Mouse (Mus musculus): ENCODE measurements around the gene Traf3.

Gene Traf3

GRCm38 (mm10) chr12:111241916-111242315 is 75.7 kb downstream of the Traf3 start:
- Histone ChIP-seq H3K36me3 (ENCODE audit: insufficient read depth, low read length) (peaks cover 68% of the 10 kb centered on the region), H3K9me3 (ENCODE audit: low read length) (no peaks in the 10 kb centered on the region), H3K4me1 (replicated peaks; ENCODE audit: low read depth, low read length) (peaks cover 38% of the 10 kb centered on the region), H3K27me3 (ENCODE audit: insufficient read depth, low read length) (no peaks in the 10 kb centered on the region), H3K4me3 (replicated peaks; ENCODE audit: low read length) (no peak overlapping the region)
- TF ChIP-seq POU5F1 (IDR thresholded peaks at IDR 0.05; ENCODE audit: borderline replicate concordance, low read length) = no peak

- Histone ChIP-seq H3K36me3 (ENCODE audit: insufficient read depth, low read length) (peaks cover 73% of the 10 kb centered on the region), H3K4me1 (replicated peaks; ENCODE audit: low read depth, low read length) (peaks cover 35% of the 10 kb centered on the region), H3K9me3 (ENCODE audit: low read length) (no peaks in the 10 kb centered on the region), H3K4me3 (replicated peaks; ENCODE audit: low read length) (no peak overlapping the region), H3K27me3 (ENCODE audit: insufficient read depth, low read length) (no peaks in the 10 kb centered on the region)
- TF ChIP-seq POU5F1 (IDR thresholded peaks at IDR 0.05; ENCODE audit: borderline replicate concordance, low read length) = no peak
- no peak for TF ChIP-seq CTCF (conservative IDR thresholded peaks at IDR 0.05; ENCODE audit: low read length)
- TF ChIP-seq NANOG (IDR thresholded peaks at IDR 0.05; ENCODE audit: borderline replicate concordance, low read length) = no peak
Observed at GRCm38 (mm10) chr12:111242346-111242745, 76.2 kb downstream of the Traf3 start.

DNA sequence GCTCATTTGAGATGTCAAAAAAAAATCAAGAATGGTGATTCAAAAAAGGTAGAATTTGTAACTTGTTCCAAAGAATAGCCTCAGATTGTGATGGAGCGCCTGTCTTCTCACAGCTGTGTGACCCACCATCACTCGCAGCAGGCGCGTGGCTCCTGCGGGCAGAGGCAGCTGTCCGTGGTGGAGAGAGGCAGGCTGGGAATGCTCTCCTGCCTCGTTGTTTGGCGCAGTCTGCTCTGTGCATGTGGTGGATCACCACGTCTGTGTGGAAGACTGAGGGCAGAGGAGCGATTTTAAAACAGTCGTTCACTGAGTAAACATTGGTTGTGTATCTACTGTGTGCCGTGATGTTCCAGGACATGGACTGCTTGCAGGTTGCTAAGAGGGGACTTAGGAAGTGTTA is 77.6 kb downstream of the Traf3 start:
- Histone ChIP-seq H3K27me3 (ENCODE audit: insufficient read depth, low read length) (no peaks in the 10 kb centered on the region), H3K4me1 (replicated peaks; ENCODE audit: low read depth, low read length) (peaks cover 21% of the 10 kb centered on the region), H3K36me3 (ENCODE audit: insufficient read depth, low read length) (peaks cover 70% of the 10 kb centered on the region), H3K9me3 (ENCODE audit: low read length) (no peaks in the 10 kb centered on the region), H3K4me3 (replicated peaks; ENCODE audit: low read length) (no peak overlapping the region)
- TF ChIP-seq NANOG (IDR thresholded peaks at IDR 0.05; ENCODE audit: borderline replicate concordance, low read length) = no peak
- TF ChIP-seq CTCF (conservative IDR thresholded peaks at IDR 0.05; ENCODE audit: low read length) = no peak
- TF ChIP-seq POU5F1 (IDR thresholded peaks at IDR 0.05; ENCODE audit: borderline replicate concordance, low read length) = no peak

- TF ChIP-seq CTCF (conservative IDR thresholded peaks at IDR 0.05; ENCODE audit: low read length) = no peak
- no peak for TF ChIP-seq POU5F1 (IDR thresholded peaks at IDR 0.05; ENCODE audit: borderline replicate concordance, low read length)
- TF ChIP-seq NANOG (IDR thresholded peaks at IDR 0.05; ENCODE audit: borderline replicate concordance, low read length) = no peak
- no peak overlapping the region for H3K4me3 ChIP-seq (replicated peaks; ENCODE audit: low read length)
- peaks cover 64% of the 10 kb centered on the region for H3K36me3 ChIP-seq (ENCODE audit: insufficient read depth, low read length)
- H3K27me3 ChIP-seq (ENCODE audit: insufficient read depth, low read length) = no peaks in the 10 kb centered on the region
- H3K4me1 ChIP-seq (replicated peaks; ENCODE audit: low read depth, low read length) = peaks cover 13% of the 10 kb centered on the region
- H3K9me3 ChIP-seq (ENCODE audit: low read length) = no peaks in the 10 kb centered on the region
Observed at GRCm38 (mm10) chr12:111245070-111245469, 78.9 kb downstream of the Traf3 start.

GRCm38 (mm10) chr12:111246808-111247464 is 80.8 kb downstream of the Traf3 start:
- peaks cover 64% of the 10 kb centered on the region for H3K36me3 ChIP-seq (ENCODE audit: insufficient read depth, low read length)
- H3K4me1 ChIP-seq (replicated peaks; ENCODE audit: low read depth, low read length) = peaks cover 13% of the 10 kb centered on the region
- TF ChIP-seq NANOG (IDR thresholded peaks at IDR 0.05; ENCODE audit: borderline replicate concordance, low read length) (no peak), CTCF (conservative IDR thresholded peaks at IDR 0.05; ENCODE audit: low read length) (no peak), POU5F1 (IDR thresholded peaks at IDR 0.05; ENCODE audit: borderline replicate concordance, low read length) (no peak)
- no peaks in the 10 kb centered on the region for H3K9me3 ChIP-seq (ENCODE audit: low read length)
- no peak overlapping the region for H3K4me3 ChIP-seq (replicated peaks; ENCODE audit: low read length)
- H3K27me3 ChIP-seq (ENCODE audit: insufficient read depth, low read length) = no peaks in the 10 kb centered on the region

DNA sequence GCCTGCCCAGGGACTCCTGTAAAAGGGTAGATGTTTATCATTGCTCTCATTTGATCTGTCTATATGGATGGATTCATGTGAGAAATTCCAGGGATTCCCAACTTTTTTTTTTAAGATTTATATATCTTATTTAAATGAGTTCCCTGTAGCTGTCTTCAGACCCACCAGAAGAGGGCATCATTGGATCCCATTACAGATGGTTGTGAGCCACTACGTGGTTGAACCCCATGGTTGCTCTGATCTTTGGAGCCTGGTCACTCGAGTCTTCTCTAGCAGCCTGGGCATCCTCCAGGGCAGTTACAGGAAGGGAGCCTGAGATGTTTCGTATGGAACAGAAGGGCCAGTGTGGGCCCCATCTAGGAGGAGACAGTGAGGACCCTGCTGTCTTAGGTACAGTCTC is 82.9 kb downstream of the Traf3 start:
- no peak for TF ChIP-seq NANOG (IDR thresholded peaks at IDR 0.05; ENCODE audit: borderline replicate concordance, low read length)
- no peak for TF ChIP-seq CTCF (conservative IDR thresholded peaks at IDR 0.05; ENCODE audit: low read length)
- no peak for TF ChIP-seq POU5F1 (IDR thresholded peaks at IDR 0.05; ENCODE audit: borderline replicate concordance, low read length)
- no peaks in the 10 kb centered on the region for H3K27me3 ChIP-seq (ENCODE audit: insufficient read depth, low read length)
- no peaks in the 10 kb centered on the region for H3K9me3 ChIP-seq (ENCODE audit: low read length)
- no peak overlapping the region for H3K4me3 ChIP-seq (replicated peaks; ENCODE audit: low read length)
- peaks cover 13% of the 10 kb centered on the region for H3K4me1 ChIP-seq (replicated peaks; ENCODE audit: low read depth, low read length)
- H3K36me3 ChIP-seq (ENCODE audit: insufficient read depth, low read length) = peaks cover 53% of the 10 kb centered on the region

DNA sequence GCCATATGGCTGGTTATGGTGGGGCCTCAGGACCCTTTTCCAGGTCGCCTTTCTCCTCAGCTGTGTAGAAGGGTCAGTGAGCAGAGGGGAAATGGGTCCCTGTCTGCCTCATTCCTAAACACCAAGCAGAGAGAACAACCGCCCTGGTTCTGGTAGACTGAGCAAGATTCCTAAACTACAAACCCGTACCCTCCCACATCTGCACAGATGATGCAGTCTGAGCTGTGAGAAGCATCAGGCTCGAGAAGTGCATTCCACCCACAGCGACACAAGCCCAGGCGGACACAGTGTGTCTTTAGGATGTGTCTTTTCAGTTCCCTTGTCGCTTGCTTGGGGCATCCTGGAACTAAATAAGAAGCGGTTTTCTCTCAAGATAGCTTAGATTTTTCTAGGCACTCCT is 83.9 kb downstream of the Traf3 start:
- Histone ChIP-seq H3K9me3 (ENCODE audit: low read length) (no peaks in the 10 kb centered on the region), H3K4me3 (replicated peaks; ENCODE audit: low read length) (no peak overlapping the region), H3K4me1 (replicated peaks; ENCODE audit: low read depth, low read length) (peaks cover 3% of the 10 kb centered on the region), H3K36me3 (ENCODE audit: insufficient read depth, low read length) (peaks cover 52% of the 10 kb centered on the region), H3K27me3 (ENCODE audit: insufficient read depth, low read length) (no peaks in the 10 kb centered on the region)
- TF ChIP-seq NANOG (IDR thresholded peaks at IDR 0.05; ENCODE audit: borderline replicate concordance, low read length) (no peak), POU5F1 (IDR thresholded peaks at IDR 0.05; ENCODE audit: borderline replicate concordance, low read length) (no peak), CTCF (conservative IDR thresholded peaks at IDR 0.05; ENCODE audit: low read length) (no peak)

DNA sequence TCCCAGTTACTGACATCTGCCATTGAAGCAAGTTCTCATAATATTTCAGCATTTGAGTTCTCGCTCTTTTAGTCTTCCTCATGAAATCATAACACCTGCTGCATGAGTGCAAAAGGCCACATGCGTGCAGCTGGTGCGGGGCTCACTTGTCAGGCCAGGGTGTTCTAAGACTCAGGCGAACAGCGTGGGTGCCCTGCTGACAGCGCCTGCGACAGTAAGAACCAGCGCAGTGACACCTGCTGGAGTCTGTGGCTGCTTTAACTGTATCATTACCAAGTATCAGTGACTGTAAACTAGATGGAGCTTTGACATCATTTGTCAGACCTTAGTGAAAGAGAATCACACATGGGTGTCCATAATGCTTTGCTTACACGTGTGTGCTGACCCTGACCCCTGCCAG is 85.1 kb downstream of the Traf3 start:
- H3K4me1 ChIP-seq (replicated peaks; ENCODE audit: low read depth, low read length) = no peaks in the 10 kb centered on the region
- TF ChIP-seq CTCF (conservative IDR thresholded peaks at IDR 0.05; ENCODE audit: low read length) (no peak), POU5F1 (IDR thresholded peaks at IDR 0.05; ENCODE audit: borderline replicate concordance, low read length) (no peak), NANOG (IDR thresholded peaks at IDR 0.05; ENCODE audit: borderline replicate concordance, low read length) (no peak)
- no peak overlapping the region for H3K4me3 ChIP-seq (replicated peaks; ENCODE audit: low read length)

GRCm38 (mm10) chr12:111263650-111264049 is 97.5 kb downstream of the Traf3 start:
- no peak for TF ChIP-seq CTCF (conservative IDR thresholded peaks at IDR 0.05; ENCODE audit: low read length)
- no peak for TF ChIP-seq POU5F1 (IDR thresholded peaks at IDR 0.05; ENCODE audit: borderline replicate concordance, low read length)
- TF ChIP-seq NANOG (IDR thresholded peaks at IDR 0.05; ENCODE audit: borderline replicate concordance, low read length) = no peak
- Histone ChIP-seq H3K4me1 (replicated peaks; ENCODE audit: low read depth, low read length) (peaks cover 43% of the 10 kb centered on the region), H3K4me3 (replicated peaks; ENCODE audit: low read length) (no peak overlapping the region), H3K9me3 (ENCODE audit: low read length) (no peaks in the 10 kb centered on the region), H3K27me3 (ENCODE audit: insufficient read depth, low read length) (peaks cover 4% of the 10 kb centered on the region; the same call in 1 of the 2 replicates), H3K36me3 (ENCODE audit: insufficient read depth, low read length) (peaks cover 48% of the 10 kb centered on the region)

More for the DNA sequence above, 85.1 kb downstream of the Traf3 start:
- Histone ChIP-seq H3K27me3 (ENCODE audit: insufficient read depth, low read length) (no peaks in the 10 kb centered on the region), H3K9me3 (ENCODE audit: low read length) (no peaks in the 10 kb centered on the region), H3K36me3 (ENCODE audit: insufficient read depth, low read length) (peaks cover 52% of the 10 kb centered on the region)

Data from E14TG2a.4 (cell line).